Mouse (Mus musculus) splenic B cell, adult 2 months (primary cell): ENCODE data around the gene Hist1h1e.
A peak's percentile ranks its signal among the peaks of the same experiment; 100 is the strongest.
"Not testable (repeated sequence)": the region's sequence is repeated elsewhere in the genome, so short reads cannot be mapped to it uniquely, and the experiment has no call there.

Source experiments
- DNase-seq: peaks from one replicate; pipeline ENCODE4 v3.0.0-alpha.2; 2011; ENCODE audit warnings: low read depth, low spot score
- H3K27me3 ChIP-seq: 2 replicates; pipeline ENCODE4 v1.6.1; 2012; ENCODE audit warnings: mild to moderate bottlenecking, low read length, moderate library complexity, mixed read lengths; ENCODE audit not compliant: control insufficient read depth, poor library complexity, insufficient read depth, severe bottlenecking
- H3K36me3 ChIP-seq: 2 replicates; pipeline ENCODE4 v1.6.1; 2012; ENCODE audit warnings: mild to moderate bottlenecking, low read length, moderate library complexity, mixed read lengths; ENCODE audit not compliant: control insufficient read depth, poor library complexity, insufficient read depth, severe bottlenecking

The Hist1h1e gene

DNA sequence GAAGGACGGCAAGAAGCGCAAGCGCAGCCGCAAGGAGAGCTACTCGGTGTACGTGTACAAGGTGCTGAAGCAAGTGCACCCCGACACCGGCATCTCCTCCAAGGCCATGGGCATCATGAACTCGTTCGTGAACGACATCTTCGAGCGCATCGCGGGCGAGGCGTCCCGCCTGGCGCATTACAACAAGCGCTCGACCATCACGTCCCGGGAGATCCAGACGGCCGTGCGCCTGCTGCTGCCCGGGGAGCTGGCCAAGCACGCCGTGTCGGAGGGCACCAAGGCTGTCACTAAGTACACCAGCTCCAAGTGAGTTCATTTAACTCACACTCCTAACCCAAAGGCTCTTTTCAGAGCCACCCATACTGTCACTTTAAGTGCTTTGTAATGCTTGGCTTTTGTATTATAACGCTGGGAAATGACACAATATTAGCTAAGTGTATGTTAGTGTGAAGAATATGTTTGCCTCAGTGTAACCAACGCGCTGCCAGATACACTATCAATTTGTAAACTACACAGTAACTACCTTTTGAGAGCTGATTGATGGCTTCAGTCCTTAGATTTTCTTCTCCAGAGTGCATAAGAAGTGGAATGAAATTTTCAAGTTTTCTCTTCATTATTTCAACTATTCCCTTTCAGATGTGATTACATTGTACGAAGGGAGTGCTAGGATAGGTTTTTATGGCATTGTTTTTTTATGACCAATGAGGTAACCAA is 50.7 kb downstream of the Hist1h1e start:
- peak; percentile 38 for DNase-seq
- not testable (repeated sequence) for H3K27me3 ChIP-seq, H3K36me3 ChIP-seq

DNA sequence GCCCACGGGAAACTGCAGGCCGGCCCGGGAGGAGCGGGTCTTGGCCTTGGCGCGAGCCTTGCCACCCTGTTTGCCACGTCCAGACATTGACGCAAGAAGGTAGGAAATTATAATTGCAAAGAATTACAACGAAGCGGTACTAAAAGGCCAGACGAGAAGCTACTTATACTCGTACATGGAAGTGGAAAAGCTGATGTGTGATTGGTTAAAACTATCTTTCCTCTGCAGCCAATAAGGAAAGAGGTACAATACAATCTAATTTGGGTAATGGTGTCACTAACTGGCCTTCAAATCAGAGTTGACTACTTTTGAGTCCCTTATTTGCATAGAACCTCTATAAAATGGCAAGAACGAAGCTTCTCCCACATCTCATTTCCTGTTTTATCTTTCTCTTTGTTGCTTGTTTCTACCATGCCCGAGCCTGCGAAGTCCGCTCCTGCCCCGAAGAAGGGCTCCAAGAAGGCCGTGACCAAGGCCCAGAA is 51.3 kb downstream of the Hist1h1e start, which contains the start of the genes Hist1h2ae and Hist1h2bg:
Hist1h2ae (minus strand) TSS at position 199 of the 482 bp plus-strand sequence.
Hist1h2bg (plus strand) TSS at position 375 of the 482 bp plus-strand sequence.
- DNase-seq: peak; percentile 95
- Histone ChIP-seq H3K36me3 (no peaks in the 10 kb centered on the region), H3K27me3 (no peaks in the 10 kb centered on the region)
